Mouse (Mus musculus): Measurements from ENCODE around the gene Trim27.

The Trim27 gene

GRCm38 (mm10) chr13:21221656-21222462, 42.6 kb downstream of the Trim27 start:
- DNase-seq (ENCODE audit: low read depth, low spot score) = peak; percentile 40

- peak; percentile 87 for DNase-seq (ENCODE audit: low read depth, low spot score)
Measured at GRCm38 (mm10) chr13:21222463-21223022, 43.3 kb downstream of the Trim27 start.

- DNase-seq (ENCODE audit: low read depth, low spot score) = peak; percentile 35
Measured at GRCm38 (mm10) chr13:21223242-21223655, 44.0 kb downstream of the Trim27 start.

DNA sequence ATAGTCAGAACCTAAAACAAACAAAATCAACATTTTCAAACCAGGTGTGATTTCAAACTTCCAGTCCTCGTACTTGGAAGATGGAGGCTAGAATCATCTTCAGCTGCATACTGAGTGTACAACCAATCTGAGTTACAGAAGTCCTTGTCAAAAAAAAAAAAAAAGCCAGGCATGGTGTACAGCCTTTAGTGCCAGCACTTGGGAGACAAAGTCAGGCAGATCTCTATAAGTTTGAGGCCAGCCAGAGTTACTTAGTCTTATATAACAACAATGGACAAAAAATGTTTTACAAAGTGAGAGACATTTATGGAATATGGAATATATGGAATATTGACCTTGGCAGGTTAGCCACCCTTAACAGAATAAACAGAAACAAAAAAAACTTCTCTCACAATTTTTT, 45.1 kb downstream of the Trim27 start:
- DNase-seq (ENCODE audit: low read depth, low spot score) = no peak

DNA sequence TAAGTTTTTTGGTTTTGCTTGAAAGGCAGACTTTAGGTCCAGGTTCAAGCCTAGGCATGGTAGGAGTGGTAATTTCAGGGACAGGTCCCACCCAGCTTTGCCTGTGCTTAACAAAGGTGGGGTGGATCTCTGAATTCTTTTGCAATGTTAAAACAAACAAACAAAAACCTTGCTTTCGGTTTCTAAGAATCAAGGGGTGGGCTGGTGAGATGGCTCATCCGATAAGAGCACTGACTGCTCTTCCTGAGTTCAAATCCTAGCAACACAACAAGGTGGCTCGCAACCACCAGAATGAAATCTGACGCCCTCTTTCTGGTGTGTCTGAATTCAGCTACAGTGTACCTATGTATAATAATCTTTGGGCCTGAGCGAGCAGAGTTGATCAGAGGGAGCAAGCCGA, 46.0 kb downstream of the Trim27 start:
- DNase-seq (ENCODE audit: low read depth, low spot score) = peak; percentile 91

- DNase-seq (ENCODE audit: low read depth, low spot score) = no peak
Measured at GRCm38 (mm10) chr13:21226031-21226430, 46.8 kb downstream of the Trim27 start.

- peak; percentile 92 for DNase-seq (ENCODE audit: low read depth, low spot score)
Measured at GRCm38 (mm10) chr13:21233732-21234705, 54.8 kb downstream of the Trim27 start.

- no peak for DNase-seq (ENCODE audit: low read depth, low spot score)
Measured at GRCm38 (mm10) chr13:21236714-21237113, 57.5 kb downstream of the Trim27 start.

- no peak for DNase-seq (ENCODE audit: low read depth, low spot score)
Measured at GRCm38 (mm10) chr13:21237161-21237560, 57.9 kb downstream of the Trim27 start.

- DNase-seq (ENCODE audit: low read depth, low spot score) = peak; percentile 92
Measured at GRCm38 (mm10) chr13:21240788-21241187, 61.5 kb downstream of the Trim27 start.

DNA sequence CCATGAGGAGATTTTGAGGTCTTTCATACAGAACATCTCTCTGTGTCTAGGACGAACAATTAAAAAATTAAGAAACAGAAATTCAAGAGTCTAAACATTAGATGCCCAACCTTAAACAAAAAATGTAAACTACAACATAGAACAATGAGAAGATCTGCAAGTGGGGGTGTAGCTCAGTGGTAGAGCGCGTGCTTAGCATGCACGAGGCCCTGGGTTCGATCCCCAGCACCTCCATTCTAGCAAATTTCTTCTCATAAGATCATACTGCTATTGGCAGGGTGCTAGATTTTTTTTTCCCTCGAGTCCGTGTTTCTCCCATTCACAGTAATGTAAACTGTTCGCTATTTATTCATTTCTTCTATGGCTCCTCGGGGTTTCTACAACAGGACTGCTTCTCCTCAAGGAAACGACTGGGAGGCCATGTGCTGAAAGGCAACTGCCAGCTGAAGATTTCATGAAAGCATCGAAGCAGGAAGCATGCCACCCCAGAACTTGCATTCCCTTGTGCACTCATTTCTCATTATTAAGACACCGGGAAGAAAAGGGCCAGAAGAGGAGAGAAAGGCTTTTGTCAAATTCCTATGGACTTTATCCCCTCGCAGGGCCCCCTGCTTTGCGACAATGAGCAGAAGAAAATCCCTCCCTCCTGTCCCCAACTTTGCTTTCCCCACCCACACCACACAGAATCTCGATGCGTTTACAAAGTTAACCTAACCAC, 63.3 kb downstream of the Trim27 start:
- peak; percentile 78 for DNase-seq (ENCODE audit: low read depth, low spot score)

DNA sequence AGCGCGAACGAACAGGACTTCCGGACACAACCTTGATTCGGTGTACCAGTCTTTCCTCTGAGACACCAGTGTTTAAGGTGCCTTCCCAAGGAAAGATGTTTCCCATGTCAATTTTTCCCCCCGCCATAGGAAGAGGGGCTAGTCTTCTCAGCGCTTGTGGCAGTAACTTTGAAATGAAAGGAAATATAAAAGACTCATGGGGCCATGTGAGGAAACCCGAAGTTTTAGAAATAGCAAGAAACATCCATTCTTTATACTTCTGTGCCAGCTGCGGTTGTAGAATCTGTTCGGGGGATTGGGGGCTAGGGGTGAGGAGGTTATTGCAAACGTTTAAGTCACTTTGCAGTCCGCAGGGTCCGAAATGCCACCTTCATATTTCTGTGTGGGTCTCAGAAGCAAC, 64.0 kb downstream of the Trim27 start:
- no peak for DNase-seq (ENCODE audit: low read depth, low spot score)

- no peak for DNase-seq (ENCODE audit: low read depth, low spot score)
Measured at GRCm38 (mm10) chr13:21244089-21244488, 64.8 kb downstream of the Trim27 start.

Measured in R1 (cell line).